Mouse (Mus musculus): Measurements from ENCODE around the gene Evi5. TPM values are rescaled to one million over a fixed set of nuclear protein-coding genes. Genes with fewer than 3 reads are reported as not detected.

Gene Evi5
- polyA plus RNA-seq (2016; fragmentation: Nextera tagmentation; extraction: Ambion mirVana) = 85.2 and 85.5 TPM in 2 replicates

DNA sequence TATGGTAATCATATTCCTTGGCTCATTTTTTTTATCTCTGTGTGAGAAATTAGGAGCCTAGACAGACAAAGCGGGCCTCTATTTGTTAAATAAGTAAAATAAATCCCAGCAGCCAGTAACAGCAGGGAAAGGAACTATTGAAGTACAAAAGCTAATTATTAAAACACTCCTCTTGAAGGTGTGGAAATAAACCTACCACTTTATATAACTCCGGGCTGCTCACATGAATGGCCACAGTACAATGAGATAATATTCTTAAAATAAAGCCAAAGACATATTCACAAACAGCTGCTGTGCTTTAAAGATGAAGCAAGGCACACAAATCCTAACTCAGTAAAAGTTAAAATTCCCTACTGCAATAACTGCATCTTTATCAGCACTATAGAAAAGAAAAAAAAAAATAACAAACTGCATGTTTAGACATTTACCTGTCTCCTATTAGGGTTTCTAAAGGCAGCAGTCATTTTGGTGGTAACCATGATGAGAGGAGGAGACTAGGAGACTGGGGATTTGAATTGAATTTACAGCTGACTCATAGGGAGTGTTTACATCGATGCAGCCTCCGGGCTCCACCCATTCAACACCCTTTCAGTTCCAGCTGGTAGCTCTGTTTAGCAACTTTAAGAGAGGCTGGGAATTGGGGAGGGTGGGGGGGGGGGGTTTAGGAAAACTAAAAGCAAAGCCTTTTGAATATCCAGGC lies at the start of gene Evi5:
Gene Evi5 (minus strand): TSS at position 547 of the 700 bp plus-strand sequence.
- H3K36me3 ChIP-seq = no peaks in the 10 kb centered on the region
- no peaks in the 10 kb centered on the region for H3K9me3 ChIP-seq
- H3K27me3 ChIP-seq = 0 out of 2 replicates have a peak, but pooled peaks cover 3% of the 10 kb centered on the region
- no peak for ATAC-seq (ENCODE audit: insufficient number of reproducible peaks, insufficient read depth, low FRiP score, low TSS enrichment)
- 52% methylated on average over 4 of the region's 4 CpGs for WGBS
- no peaks in the 10 kb centered on the region for H3K4me1 ChIP-seq
- H3K9ac ChIP-seq = no peak within 1 kb of the TSS
- H3K27ac ChIP-seq = no peak within 1 kb of the TSS
- no peak within 1 kb of the TSS for H3K4me2 ChIP-seq (replicated peaks)
- H3K4me3 ChIP-seq = no peak within 1 kb of the TSS

DNA sequence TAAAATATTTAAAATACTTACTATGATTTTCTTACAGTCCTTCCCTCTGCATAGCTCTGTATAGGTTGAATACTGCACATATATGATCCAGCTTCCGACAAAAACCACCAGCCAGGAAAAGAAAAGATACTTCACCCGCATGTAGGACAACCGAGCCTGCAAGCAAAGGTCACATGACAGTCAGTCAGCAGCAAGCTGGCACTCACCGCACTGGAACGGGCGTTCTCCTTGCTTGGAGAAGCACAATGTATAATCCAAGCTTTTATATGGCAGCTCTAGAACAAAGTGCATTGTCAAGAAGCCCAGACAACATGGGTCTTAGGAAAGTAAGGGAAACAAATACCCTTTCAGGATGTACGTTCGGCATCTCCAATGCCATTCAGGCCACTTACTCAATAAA lies 49.7 kb upstream of the Evi5 start:
- Histone ChIP-seq H3K27me3 (no peaks in the 10 kb centered on the region), H3K27ac (no peak overlapping the region), H3K36me3 (no peaks in the 10 kb centered on the region), H3K4me2 (replicated peaks) (no peak overlapping the region), H3K9ac (no peak overlapping the region), H3K4me3 (no peak overlapping the region), H3K4me1 (peaks cover 4% of the 10 kb centered on the region; the same call in 1 of the 2 replicates), H3K9me3 (no peaks in the 10 kb centered on the region)
- ATAC-seq (ENCODE audit: insufficient number of reproducible peaks, insufficient read depth, low FRiP score, low TSS enrichment) = no peak
- 80% methylated on average over 8 of the region's 8 CpGs for WGBS

DNA sequence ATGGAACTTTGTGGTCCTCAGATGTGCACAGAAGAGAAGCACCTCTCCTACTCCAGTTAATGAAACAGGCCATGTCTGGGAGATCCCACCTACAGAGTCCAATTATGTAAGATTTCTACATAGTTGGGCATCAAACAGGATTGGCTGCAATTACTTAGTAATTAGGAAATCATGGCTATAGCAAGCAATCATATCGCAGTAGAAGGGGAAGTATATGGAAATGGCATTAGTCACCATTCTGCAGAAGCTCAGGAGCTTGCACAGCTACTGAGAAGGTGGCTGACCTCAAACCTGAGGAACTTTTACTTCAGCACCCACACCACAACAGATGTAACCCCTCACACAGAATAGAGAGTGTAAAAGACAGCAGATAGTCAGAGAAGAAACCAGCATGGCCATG lies 47.9 kb upstream of the Evi5 start:
- no peaks in the 10 kb centered on the region for H3K27me3 ChIP-seq
- WGBS = 84% methylated on average over 1 of the region's 1 CpGs
- no peak overlapping the region for H3K4me2 ChIP-seq (replicated peaks)
- H3K27ac ChIP-seq = no peak overlapping the region
- no peak overlapping the region for H3K9ac ChIP-seq
- H3K4me3 ChIP-seq = no peak overlapping the region
- H3K4me1 ChIP-seq = peaks cover 4% of the 10 kb centered on the region; the same call in 1 of the 2 replicates
- H3K9me3 ChIP-seq = no peaks in the 10 kb centered on the region
- no peak for ATAC-seq (ENCODE audit: insufficient number of reproducible peaks, insufficient read depth, low FRiP score, low TSS enrichment)
- H3K36me3 ChIP-seq = no peaks in the 10 kb centered on the region

DNA sequence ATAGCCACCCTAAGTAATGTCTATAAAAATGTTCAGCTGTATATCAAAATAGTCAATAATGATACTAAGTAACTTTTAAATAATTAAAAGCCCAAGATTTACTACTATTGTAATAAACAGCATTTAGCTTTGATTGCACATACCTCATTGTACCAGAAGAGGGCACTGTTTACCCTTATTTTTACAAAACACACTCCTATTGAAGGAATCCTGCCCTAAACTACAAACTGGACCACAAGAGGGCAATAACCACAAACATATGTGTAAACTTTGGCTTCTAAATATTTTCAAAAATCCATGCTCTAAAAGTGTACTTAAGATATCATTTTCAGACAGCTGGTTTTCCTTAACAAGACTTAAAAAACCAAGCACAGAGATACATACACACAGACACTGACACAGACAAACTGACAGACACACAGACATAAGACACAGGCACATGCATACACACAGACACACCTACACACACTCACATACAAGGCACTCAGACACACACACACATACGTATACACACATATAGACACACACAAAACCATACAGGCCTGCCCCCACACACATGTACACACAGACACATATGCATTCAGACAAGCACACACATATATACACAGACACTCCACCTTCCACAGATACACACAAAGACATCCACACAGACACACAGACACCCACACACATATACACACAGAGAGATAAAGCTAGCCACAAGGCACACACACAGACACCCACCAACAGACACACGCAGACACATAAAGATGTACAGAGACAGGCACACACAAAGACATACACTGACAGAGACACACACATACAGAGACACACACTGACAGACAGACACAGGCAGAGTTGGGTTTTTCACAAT lies 46.7 kb upstream of the Evi5 start:
- Histone ChIP-seq H3K4me1 (peaks cover 4% of the 10 kb centered on the region; the same call in 1 of the 2 replicates), H3K9ac (no peak overlapping the region), H3K4me2 (replicated peaks) (no peak overlapping the region), H3K4me3 (no peak overlapping the region), H3K9me3 (no peaks in the 10 kb centered on the region), H3K27ac (peak overlapping the region; percentile 32; the same call in 1 of the 2 replicates), H3K27me3 (no peaks in the 10 kb centered on the region), H3K36me3 (no peaks in the 10 kb centered on the region)
- WGBS = 72% methylated on average over 2 of the region's 2 CpGs
- ATAC-seq (ENCODE audit: insufficient number of reproducible peaks, insufficient read depth, low FRiP score, low TSS enrichment) = 0 out of 2 replicates have a peak, but pooled peaks have one; percentile 66

DNA sequence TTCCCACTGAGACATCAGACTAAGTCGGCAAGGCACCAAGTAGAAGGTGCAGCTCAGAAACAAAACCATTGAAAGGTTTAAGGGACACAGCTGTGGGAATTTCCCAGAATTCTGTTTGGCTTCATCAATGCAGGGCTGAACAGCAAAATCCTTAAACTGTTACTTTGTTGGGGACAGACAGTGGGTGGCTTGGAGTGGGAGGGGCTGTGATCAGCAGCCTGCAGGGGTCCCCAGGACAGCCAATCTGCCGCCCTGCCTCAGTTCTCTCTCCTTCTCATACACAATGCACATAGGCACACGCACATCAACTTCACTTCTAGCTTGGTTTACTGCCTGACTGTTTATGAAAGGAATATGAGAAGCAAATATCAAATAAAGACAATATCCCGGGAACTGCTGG lies 40.4 kb upstream of the Evi5 start:
- WGBS = 41% methylated on average over 4 of the region's 4 CpGs
- Histone ChIP-seq H3K9ac (no peak overlapping the region), H3K9me3 (no peaks in the 10 kb centered on the region), H3K36me3 (no peaks in the 10 kb centered on the region), H3K27me3 (no peaks in the 10 kb centered on the region), H3K4me2 (replicated peaks) (no peak overlapping the region), H3K4me3 (no peak overlapping the region), H3K4me1 (no peaks in the 10 kb centered on the region), H3K27ac (no peak overlapping the region)
- no peak for ATAC-seq (ENCODE audit: insufficient number of reproducible peaks, insufficient read depth, low FRiP score, low TSS enrichment)

DNA sequence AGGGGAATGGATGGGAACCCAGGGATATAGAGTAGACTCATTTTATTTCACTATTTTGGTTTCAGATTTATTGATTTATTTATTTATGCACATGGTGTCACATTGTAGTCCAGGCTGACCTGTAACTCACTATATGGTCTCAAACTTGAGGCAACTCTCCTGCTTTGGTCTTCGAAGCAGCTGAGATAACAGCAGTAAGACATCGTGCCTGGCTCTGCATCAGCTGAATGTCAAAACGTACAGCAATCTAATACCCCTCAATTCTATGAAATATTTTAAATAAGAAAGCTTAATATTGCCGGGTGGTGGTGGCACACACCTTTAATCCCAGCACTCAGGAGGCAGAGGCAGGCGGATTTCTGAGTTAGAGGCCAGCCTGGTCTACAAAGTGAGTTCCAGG lies 36.1 kb upstream of the Evi5 start:
- Histone ChIP-seq H3K4me1 (no peaks in the 10 kb centered on the region), H3K27me3 (no peaks in the 10 kb centered on the region), H3K27ac (no peak overlapping the region), H3K4me2 (replicated peaks) (no peak overlapping the region), H3K36me3 (peaks cover 38% of the 10 kb centered on the region), H3K9me3 (no peaks in the 10 kb centered on the region), H3K4me3 (no peak overlapping the region), H3K9ac (no peak overlapping the region)
- WGBS = 87% methylated on average over 5 of the region's 5 CpGs
- no peak for ATAC-seq (ENCODE audit: insufficient number of reproducible peaks, insufficient read depth, low FRiP score, low TSS enrichment)

DNA sequence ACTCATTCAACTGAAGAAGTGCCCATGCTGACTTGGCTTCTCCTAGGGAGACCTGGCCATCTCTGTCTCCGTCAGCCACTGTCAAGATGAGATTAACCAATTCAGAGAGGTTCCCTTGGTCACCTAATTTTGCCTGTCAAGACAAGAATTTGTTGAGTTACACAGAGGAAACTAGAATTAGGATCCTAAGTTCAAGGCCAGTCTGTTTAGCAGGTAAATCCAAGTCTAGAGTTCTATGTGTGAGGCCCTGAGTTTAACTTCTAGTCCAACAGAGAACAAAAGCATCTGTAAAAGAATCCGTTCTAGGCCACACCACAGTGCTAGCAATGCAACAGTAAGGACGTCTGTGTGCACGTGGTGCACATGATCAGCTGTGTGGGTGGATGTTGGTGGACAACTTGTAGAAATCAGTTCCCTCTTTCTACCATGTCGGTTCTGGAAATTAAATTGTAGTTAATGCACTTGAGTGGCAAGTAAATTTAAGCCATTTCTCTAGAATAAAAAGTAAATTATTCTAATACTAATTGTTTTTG lies 35.2 kb upstream of the Evi5 start:
- Histone ChIP-seq H3K36me3 (peaks cover 45% of the 10 kb centered on the region), H3K9ac (no peak overlapping the region), H3K27me3 (no peaks in the 10 kb centered on the region), H3K9me3 (no peaks in the 10 kb centered on the region), H3K4me3 (no peak overlapping the region), H3K4me2 (replicated peaks) (no peak overlapping the region), H3K27ac (no peak overlapping the region), H3K4me1 (no peaks in the 10 kb centered on the region)
- 66% methylated on average over 5 of the region's 5 CpGs for WGBS
- no peak for ATAC-seq (ENCODE audit: insufficient number of reproducible peaks, insufficient read depth, low FRiP score, low TSS enrichment)

DNA sequence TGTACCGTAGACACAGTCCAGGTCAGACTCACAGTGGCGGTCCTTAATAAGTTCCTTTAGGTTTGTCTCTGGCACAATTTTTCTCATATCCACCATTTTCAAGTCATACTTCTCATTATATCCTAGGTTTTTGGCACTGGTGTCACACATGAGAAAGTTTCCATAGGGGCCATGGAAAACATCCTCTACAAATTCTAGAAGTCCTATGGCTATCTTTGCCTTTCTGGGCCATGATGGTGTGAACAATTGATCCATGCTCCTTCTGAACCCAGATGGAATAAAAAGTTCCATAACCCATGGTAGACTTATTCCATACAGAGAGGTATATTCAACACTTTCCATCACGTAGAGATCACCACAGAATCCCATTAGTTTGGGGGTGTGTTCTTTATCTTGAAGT lies 34.8 kb upstream of the Evi5 start:
- Histone ChIP-seq H3K4me3 (no peak overlapping the region), H3K9me3 (no peaks in the 10 kb centered on the region), H3K4me1 (no peaks in the 10 kb centered on the region), H3K36me3 (peaks cover 49% of the 10 kb centered on the region), H3K4me2 (replicated peaks) (no peak overlapping the region), H3K27ac (no peak overlapping the region), H3K27me3 (no peaks in the 10 kb centered on the region), H3K9ac (no peak overlapping the region)
- 87% methylated on average over 3 of the region's 3 CpGs for WGBS
- no peak for ATAC-seq (ENCODE audit: insufficient number of reproducible peaks, insufficient read depth, low FRiP score, low TSS enrichment)

DNA sequence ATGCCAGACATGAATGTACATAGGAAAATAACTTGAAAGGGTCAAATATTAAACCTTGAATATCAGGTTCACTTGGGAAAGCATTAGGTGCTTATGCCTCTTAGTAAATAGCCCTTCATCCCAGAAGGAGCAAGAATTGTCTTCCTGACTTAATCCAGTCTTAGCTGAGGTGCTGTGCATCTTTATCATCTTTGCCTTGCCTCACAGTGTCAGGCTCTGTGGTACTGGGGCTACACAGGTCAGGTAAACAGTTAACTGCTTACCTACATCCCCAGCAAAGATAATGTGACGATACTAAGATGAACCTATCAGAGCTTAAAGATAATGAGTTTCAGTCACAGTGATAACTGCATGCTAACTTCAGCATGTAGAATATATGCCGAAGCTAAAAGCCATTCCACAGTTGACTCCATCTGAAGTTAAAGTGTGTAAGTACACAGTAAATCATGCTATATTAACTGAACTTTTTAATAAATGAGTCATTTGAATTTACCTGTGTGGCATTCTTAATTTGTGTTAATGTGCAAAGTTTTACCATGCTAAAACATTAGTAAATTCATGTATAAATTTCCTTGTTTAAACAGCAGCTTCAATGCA lies 33.7 kb upstream of the Evi5 start:
- H3K4me2 ChIP-seq (replicated peaks) = no peak overlapping the region
- no peak overlapping the region for H3K9ac ChIP-seq
- ATAC-seq (ENCODE audit: insufficient number of reproducible peaks, insufficient read depth, low FRiP score, low TSS enrichment) = no peak
- WGBS = 95% methylated on average over 2 of the region's 2 CpGs
- H3K9me3 ChIP-seq = no peaks in the 10 kb centered on the region
- peaks cover 59% of the 10 kb centered on the region for H3K36me3 ChIP-seq
- H3K4me1 ChIP-seq = no peaks in the 10 kb centered on the region
- H3K27ac ChIP-seq = no peak overlapping the region
- no peak overlapping the region for H3K4me3 ChIP-seq
- no peaks in the 10 kb centered on the region for H3K27me3 ChIP-seq

DNA sequence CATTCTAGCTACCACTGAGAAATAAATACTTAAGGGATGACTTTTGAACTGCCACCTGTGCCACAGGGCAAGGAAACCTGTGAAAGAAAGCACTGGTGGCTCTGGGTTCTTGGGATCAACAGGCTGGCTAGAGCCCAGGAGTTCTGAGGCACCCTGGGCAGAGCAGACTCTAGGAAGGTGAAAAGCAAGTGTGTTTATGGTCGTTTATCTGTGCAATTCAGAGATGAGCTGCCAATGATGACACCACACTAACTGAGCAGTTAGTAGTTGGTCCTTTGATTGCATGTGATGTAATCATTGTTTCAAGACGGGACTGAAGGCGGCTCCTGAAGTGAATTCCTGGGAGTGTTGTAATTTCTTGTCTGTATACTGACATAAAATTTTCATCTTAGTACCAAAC lies 29.4 kb upstream of the Evi5 start:
- peaks cover 5% of the 10 kb centered on the region; the same call in 1 of the 2 replicates for H3K4me1 ChIP-seq
- H3K27me3 ChIP-seq = no peaks in the 10 kb centered on the region
- no peak overlapping the region for H3K9ac ChIP-seq
- H3K4me3 ChIP-seq = no peak overlapping the region
- peaks cover 65% of the 10 kb centered on the region for H3K36me3 ChIP-seq
- ATAC-seq (ENCODE audit: insufficient number of reproducible peaks, insufficient read depth, low FRiP score, low TSS enrichment) = no peak
- WGBS = 79% methylated on average over 3 of the region's 3 CpGs
- no peak overlapping the region for H3K27ac ChIP-seq
- H3K9me3 ChIP-seq = no peaks in the 10 kb centered on the region
- H3K4me2 ChIP-seq (replicated peaks) = no peak overlapping the region

DNA sequence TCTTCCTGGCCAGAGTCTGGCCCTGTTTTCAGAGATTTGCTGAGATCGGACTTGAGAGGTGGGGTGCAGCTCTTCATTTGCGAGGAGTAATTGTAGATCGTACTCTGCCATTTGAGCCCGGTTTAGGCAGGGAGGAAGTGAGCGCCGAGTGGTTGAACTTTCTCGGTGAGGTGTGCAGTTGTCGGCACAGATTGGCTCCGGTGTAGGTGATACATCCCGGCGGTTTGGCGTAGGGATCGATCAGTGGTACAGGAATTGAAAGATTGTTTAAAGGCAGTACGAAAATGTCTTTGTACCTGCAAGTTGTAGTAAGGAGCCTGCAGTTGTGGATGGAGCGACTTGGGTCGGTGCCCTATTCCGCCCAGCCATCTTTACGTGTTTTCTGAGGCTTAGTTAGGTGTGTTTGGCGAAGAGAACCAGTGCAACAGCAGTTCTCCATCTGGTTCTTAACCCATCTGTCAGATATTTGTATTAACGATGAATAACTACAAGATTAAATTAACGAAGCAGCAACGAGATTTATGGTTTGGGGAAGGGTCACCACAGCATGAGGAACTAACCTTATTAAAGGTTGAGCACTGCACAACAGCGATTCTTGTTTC lies 26.2 kb upstream of the Evi5 start:
- peaks cover 5% of the 10 kb centered on the region; the same call in 1 of the 2 replicates for H3K4me1 ChIP-seq
- peak overlapping the region; percentile 78 for H3K4me2 ChIP-seq (replicated peaks)
- peak overlapping the region; percentile 99 for H3K4me3 ChIP-seq
- H3K36me3 ChIP-seq = peaks cover 38% of the 10 kb centered on the region
- peak overlapping the region; percentile 88 for H3K27ac ChIP-seq
- no peak; the same call in 1 of the 2 replicates for ATAC-seq (ENCODE audit: insufficient number of reproducible peaks, insufficient read depth, low FRiP score, low TSS enrichment)
- H3K9ac ChIP-seq = peak overlapping the region; percentile 98
- H3K27me3 ChIP-seq = no peaks in the 10 kb centered on the region
- WGBS = under 1% methylated on average over 23 of the region's 23 CpGs
- H3K9me3 ChIP-seq = no peaks in the 10 kb centered on the region

Data from embryonic facial prominence, embryonic 12.5 days (tissue).